Mouse (Mus musculus) kidney, adult 8-10 months (tissue): ENCODE data around the gene Pitpnc1.

Experiments used
- DNase-seq, 2 experiments: peaks; one replicate each; pipeline ENCODE4 v3.0.0; 2022

Pitpnc1 gene

GRCm38 (mm10) chr11:107358695-107359094, 111.8 kb downstream of the Pitpnc1 start:
- DNase-seq: no peak

DNA sequence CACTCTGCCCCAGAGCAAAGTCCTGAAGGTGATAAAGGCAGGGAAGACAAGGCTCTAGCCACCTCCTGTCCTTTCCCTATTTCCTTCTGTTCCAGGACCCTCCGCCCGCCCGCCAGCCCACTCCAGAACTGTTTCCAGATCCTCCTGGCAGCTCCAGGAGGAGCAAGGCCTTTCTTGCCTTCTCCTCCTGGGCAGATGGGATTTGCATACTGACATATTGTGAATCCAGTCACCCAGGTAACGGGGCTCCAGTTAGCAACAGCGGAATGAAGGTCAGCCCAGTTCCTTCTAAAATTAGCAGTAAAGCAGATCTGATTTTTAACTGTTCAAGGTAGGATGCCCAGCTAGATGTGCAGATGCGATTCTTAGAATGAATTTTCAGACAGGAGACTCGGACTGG, 114.3 kb downstream of the Pitpnc1 start:
- DNase-seq: no peak

DNA sequence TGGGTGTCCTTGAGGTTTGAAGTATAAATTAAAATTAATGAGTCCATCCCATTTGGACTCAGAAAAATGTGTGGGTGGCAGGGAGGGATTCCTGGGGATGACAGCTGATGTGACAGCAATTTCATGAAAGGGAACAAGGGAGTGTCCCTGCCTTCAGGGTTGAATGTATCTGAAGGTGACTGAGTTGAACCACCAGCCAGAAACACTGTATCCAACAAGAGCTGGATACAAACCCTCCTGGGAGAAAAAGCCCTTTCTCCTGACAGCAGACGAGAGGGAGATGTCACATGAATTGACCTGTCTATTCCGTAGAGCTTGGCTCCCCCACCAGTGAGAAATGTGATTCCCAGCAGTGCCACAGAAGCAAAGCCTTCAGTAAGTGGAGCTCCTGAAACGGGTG, 115.0 kb downstream of the Pitpnc1 start:
- DNase-seq: no peak

- DNase-seq: no peak
These were observed 115.9 kb downstream of the Pitpnc1 start for GRCm38 (mm10) chr11:107354499-107355143.

GRCm38 (mm10) chr11:107352596-107352995, 117.9 kb downstream of the Pitpnc1 start:
- DNase-seq: no peak

- DNase-seq: no peak
These were observed 120.7 kb downstream of the Pitpnc1 start for GRCm38 (mm10) chr11:107349756-107350155.

GRCm38 (mm10) chr11:107343031-107343430, 127.5 kb downstream of the Pitpnc1 start:
- no peak for DNase-seq

- DNase-seq: no peak
These were observed 128.1 kb downstream of the Pitpnc1 start for GRCm38 (mm10) chr11:107342432-107342831.

GRCm38 (mm10) chr11:107341293-107341692, 129.2 kb downstream of the Pitpnc1 start:
- peak; percentile 59 to 61 for DNase-seq

GRCm38 (mm10) chr11:107340793-107341192, 129.7 kb downstream of the Pitpnc1 start:
- DNase-seq: no peak

- DNase-seq: no peak
These were observed 131.2 kb downstream of the Pitpnc1 start for GRCm38 (mm10) chr11:107339224-107339805.

DNA sequence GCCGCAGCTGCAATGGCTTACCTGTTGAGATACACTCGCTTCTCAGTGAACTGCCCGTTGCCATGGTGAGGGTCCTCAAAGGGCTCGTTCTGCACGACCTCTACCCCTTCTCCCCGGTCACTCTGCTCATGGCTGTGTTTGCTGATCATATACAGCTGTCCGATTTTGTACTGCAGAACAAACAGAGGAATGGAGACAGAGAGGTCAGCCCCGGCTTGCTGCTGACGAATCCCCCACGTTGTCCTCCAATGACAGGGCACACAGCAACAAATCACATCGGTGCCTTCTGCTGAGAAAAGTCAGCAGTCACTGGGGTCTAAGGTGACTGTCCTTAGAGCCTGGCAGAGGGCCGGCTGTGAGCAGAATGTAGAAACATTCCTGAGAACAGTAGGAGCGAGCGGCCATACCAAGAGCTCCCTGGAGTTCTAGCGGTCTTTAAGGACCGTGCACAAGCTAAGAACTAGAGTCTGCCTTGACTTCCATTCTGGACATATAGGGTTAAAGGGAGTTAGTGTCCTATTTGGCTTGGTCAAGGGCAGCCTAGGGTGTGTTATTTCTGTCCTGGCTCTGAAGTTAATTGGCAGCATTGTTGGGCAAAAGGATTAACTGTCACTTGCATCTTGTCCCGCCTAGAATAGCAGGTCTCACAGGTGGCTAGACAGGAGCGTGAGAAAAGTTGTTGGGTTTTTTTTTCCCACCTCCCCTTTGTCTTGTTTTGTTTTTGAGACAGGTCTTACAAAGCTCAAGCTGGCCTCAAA, 132.9 kb downstream of the Pitpnc1 start:
- DNase-seq: no peak

DNA sequence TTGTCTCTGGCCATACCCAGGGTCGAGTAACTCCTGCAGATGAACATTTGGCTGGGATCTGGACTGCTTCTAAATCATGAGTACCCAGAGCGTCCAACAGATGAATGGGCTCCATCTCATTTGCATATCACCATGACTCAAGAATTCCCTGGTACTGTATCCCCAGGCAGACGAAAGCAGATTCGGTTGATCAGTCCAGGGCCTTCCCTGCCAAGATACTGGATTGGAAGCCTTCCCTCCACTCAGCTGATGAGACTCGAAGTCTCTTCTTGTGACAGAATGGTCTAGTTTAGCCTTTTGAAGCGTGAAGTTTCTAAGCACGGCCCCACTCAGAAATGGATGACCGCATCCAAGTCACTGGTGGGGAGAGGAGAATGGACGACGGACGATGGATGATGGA, 134.7 kb downstream of the Pitpnc1 start:
- no peak for DNase-seq

GRCm38 (mm10) chr11:107334849-107335484, 135.5 kb downstream of the Pitpnc1 start:
- DNase-seq: peak; percentile 40 to 52

DNA sequence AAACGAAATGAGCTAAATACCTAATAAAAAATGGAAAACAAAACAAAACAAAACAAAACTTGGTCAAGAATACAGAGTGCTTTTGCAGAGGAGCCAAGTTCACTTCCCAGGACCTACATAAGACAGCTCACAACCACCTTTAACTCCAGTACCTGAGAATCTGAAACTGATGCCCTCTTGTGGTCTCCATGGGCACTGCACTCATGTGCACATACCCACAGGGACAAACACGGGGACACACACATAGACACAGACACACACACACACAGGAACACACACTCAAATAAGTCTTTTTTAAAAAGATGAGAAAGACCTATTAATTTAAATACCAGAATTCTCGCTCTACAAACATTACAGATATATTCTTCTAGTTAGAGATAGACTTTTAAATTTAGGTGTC, 137.6 kb downstream of the Pitpnc1 start:
- peak in 1 of 2 experiments; percentile 38 for DNase-seq

GRCm38 (mm10) chr11:107332332-107332731, 138.2 kb downstream of the Pitpnc1 start:
- no peak for DNase-seq

DNA sequence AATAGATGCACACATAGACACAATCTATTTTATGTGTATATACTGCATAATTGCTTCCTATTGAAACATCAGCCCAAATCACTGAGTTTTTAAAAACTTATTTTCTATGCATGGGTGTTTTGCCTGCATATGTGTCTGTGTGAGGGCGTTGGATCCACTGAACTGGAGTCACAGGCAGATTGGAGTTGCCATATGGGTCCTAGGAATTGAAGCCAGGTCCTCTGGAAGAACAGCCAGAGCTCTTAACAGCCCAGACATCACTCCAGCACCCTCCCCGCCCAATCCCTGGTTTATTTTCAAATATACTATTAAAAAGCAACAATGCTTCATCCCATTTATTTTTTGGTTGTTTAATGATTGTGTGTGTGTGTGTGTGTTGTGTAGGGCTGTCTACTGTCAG, 139.1 kb downstream of the Pitpnc1 start:
- DNase-seq: no peak

GRCm38 (mm10) chr11:107327326-107327725, 143.2 kb downstream of the Pitpnc1 start:
- no peak for DNase-seq

- DNase-seq: no peak
These were observed 144.5 kb downstream of the Pitpnc1 start for GRCm38 (mm10) chr11:107325739-107326725.

DNA sequence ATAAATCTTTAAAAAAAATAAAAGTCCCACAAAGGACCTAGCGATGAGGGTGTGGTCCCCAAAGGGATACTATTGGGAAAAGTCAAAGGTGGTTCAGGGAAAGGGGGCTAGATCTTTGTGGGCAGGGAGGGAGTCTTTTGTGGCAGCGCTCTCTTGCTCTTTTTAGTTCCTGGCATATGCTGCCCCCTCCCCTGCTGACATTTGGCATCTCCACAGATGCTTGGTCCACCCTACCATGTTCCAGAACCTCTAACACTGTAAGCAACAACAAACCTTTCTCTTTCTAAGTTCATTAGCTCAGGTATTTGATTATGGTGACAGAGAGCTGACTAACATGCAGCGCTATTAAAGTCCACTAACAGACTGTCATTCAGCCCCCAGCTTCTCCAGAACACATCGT, 145.3 kb downstream of the Pitpnc1 start:
- DNase-seq: no peak

DNA sequence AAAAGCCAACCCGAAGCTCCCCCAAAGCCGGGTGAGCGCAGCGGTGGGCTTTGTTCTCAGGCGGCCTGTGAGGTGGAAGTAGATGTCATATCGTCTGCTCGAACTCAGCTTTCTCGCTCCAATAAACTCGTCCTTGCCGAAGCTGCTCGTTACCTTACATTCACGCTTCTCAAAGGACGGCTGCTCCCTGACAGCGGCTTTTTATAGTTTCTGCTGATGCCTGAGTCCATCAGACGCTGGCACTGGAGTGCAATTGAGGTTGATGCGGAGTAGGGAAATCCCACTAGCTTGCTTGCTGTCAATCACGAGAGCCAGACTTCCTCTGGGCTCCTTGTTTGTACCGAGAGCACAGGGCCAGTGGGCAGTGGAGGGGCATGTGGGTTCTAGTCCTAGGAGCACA, 147.3 kb downstream of the Pitpnc1 start:
- no peak for DNase-seq

DNA sequence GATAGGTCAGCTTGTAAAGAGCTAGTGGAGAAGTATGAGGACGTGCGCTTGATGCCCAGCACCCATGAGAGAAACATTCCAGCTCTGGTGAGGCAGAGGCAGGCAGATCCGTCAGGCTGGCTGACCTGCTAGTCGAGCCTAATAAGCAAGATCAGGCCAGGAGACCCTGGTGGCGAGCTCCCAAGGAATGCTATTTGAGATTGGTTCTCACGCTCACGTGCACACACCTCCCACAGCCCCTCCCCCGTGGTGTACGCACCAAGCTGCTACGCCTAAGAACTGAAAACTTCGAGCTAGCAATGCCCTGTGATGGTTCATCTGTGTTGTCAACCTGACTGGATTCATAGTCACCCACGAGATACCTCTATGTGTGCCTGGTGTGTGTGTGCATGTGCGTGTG, 148.3 kb downstream of the Pitpnc1 start:
- DNase-seq: no peak
